Mouse (Mus musculus) forebrain, embryonic 14.5 days (tissue): ENCODE measurements around the gene Tvp23b. TPM values are rescaled to one million over a fixed set of nuclear protein-coding genes. Genes with fewer than 3 reads are reported as not detected.

Experiments
- ATAC-seq: fragments of 200-750 bp; cut with Nextera tagmentation; 2 replicates; pipeline ENCODE4 v1.8.0; 2017; ENCODE audit warnings: mild to moderate bottlenecking, moderate library complexity
- DNase-seq: peaks from one replicate; pipeline ENCODE4 v3.0.0-alpha.2; 2015; ENCODE audit warnings: low spot score
- H3K27ac ChIP-seq: fragments of 300-500 bp; sonication (generic); 2 replicates; pipeline ENCODE4 v1.5.1; 2014; ENCODE audit warnings: low read depth, mild to moderate bottlenecking, control low read depth, low read length, moderate library complexity
- H3K27me3 ChIP-seq: fragments of 300-500 bp; sonication (generic); replicated peaks from 2 replicates; pipeline ENCODE4 v1.6.1; 2014; ENCODE audit warnings: low read length, control low read depth, mixed read lengths; ENCODE audit not compliant: control insufficient read depth, insufficient read depth
- H3K36me3 ChIP-seq: fragments of 300-500 bp; sonication (generic); 2 replicates; pipeline ENCODE4 v1.6.1; 2014; ENCODE audit warnings: low read length, control low read depth; ENCODE audit not compliant: control insufficient read depth, insufficient read depth
- H3K4me1 ChIP-seq: fragments of 300-500 bp; sonication (generic); 2 replicates; pipeline ENCODE4 v1.6.1; 2014; ENCODE audit warnings: antibody characterized with exemption, low read length, control low read depth; ENCODE audit not compliant: control insufficient read depth, insufficient read depth
- H3K4me2 ChIP-seq: fragments of 300-500 bp; sonication (generic); 2 replicates; pipeline ENCODE4 v1.6.1; 2014; ENCODE audit warnings: mild to moderate bottlenecking, control low read depth, low read length
- H3K4me3 ChIP-seq: fragments of 300-500 bp; sonication (generic); 2 replicates; pipeline ENCODE4 v1.5.1; 2014; ENCODE audit warnings: low read depth, low read length, control low read depth
- H3K9ac ChIP-seq: fragments of 300-500 bp; sonication (generic); 2 replicates; pipeline ENCODE4 v1.6.1; 2014; ENCODE audit warnings: mild to moderate bottlenecking, low read length, control low read depth, moderate library complexity
- H3K9me3 ChIP-seq: fragments of 300-500 bp; sonication (generic); replicated peaks from 2 replicates; pipeline ENCODE4 v1.6.1; 2016; ENCODE audit warnings: low read length, control low read depth, mixed read lengths; ENCODE audit not compliant: control insufficient read depth
- WGBS: fragments of 180-500 bp; shearing (Covaris S2); extraction: QIAGEN DNeasy Blood & Tissue Kit; methylation state at CpG from one replicate; pipeline ENCODE4 v1.1.7; 2014; 5-methylcytosine and 5-hydroxymethylcytosine counted together
- polyA plus RNA-seq: library from polyadenylated mRNA; unstranded; fragments of >200 nt; fragmentation: Nextera tagmentation; extraction: Ambion mirVana; gene quantifications from 2 replicates; pipeline ENCODE4 v1.2.1, GENCODE M21; 2014

Gene Tvp23b
- polyA plus RNA-seq, 1 experiment from 2014 or later, result 55.7 TPM

DNA sequence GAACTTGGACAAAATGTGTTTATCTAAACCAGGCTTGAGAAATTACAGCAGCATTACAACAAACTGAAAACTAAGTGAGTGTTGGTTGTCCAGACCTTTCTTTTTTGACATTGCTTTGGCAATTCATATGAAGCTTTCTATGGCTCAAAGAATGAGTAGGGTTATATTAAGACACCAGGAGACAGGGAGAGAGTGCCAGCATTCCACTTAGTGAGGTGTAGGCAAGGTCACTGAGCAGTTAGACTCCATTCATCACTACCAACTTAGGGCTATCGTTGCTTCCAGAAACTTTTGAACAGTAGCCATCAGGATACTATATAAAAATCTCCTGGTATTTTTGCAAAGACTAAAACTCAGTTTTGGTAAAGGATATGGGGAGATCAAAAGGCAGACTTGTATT is 1.9 kb upstream of the Tvp23b start:
- 0 out of 2 replicates have a peak, but pooled peaks cover 2% of the 10 kb centered on the region for H3K36me3 ChIP-seq
- no peaks in the 10 kb centered on the region for H3K4me1 ChIP-seq
- H3K27me3 ChIP-seq, result no peaks in the 10 kb centered on the region
- H3K9ac ChIP-seq, result no peak overlapping the region
- H3K27ac ChIP-seq, result no peak overlapping the region
- no peaks in the 10 kb centered on the region for H3K9me3 ChIP-seq
- no peak overlapping the region for H3K4me2 ChIP-seq
- ATAC-seq (no peak), DNase-seq (no peak)
- 93% methylated on average over 1 of the region's 1 CpGs for WGBS
- no peak overlapping the region for H3K4me3 ChIP-seq

DNA sequence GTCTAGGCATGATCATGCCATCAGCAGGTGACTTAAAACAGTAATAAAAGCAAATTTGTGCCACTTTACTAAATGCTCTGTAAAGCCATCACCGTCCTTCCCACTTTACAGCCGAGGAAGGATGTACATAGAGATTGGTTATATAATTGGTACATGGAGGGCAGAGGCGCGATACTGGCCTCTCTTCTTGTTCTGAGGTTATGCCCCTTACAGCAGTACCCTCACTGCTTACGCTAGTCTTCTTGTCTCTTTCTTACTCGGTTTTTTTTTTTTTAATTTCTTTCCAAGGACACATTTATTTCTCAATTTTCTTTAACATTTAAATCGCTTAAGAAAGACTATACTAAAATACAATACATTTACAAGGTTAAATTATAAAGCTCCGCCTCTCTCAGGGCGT is 527 bp upstream of the Tvp23b start:
- 0 out of 2 replicates have a peak, but pooled peaks cover 3% of the 10 kb centered on the region for H3K36me3 ChIP-seq
- peak overlapping the region; percentile 68 for H3K4me2 ChIP-seq
- H3K9ac ChIP-seq, result peak overlapping the region; percentile 21; the same call in 1 of the 2 replicates
- H3K4me1 ChIP-seq, result no peaks in the 10 kb centered on the region
- 28% methylated on average over 9 of the region's 9 CpGs for WGBS
- no peak overlapping the region for H3K27ac ChIP-seq
- peak; percentile 5 for DNase-seq
- peak; percentile 21 for ATAC-seq
- H3K9me3 ChIP-seq, result no peaks in the 10 kb centered on the region
- H3K4me3 ChIP-seq, result peak overlapping the region; percentile 67
- H3K27me3 ChIP-seq, result no peaks in the 10 kb centered on the region

DNA sequence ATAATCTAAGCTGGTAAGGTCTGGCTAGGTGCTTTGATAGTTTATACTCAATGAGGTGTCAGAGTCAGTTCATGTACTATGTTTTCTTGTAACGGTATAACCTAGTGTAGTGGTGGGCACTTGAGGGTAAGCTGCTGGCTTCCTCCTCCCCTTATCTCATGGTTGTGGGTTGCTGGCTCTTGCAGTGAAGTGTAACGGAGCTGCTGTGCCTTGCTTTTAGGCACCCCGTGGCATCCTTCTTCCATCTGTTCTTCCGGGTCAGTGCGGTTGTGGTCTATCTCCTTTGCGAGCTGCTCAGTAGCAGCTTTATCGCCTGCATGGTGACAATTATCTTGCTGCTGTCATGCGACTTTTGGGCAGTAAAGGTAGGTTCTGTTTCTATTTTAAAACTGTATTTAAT is 4.2 kb downstream of the Tvp23b start:
- no peak overlapping the region for H3K4me3 ChIP-seq
- H3K27ac ChIP-seq, result no peak overlapping the region
- DNase-seq, result no peak
- no peaks in the 10 kb centered on the region for H3K4me1 ChIP-seq
- H3K27me3 ChIP-seq, result no peaks in the 10 kb centered on the region
- no peaks in the 10 kb centered on the region for H3K9me3 ChIP-seq
- 95% methylated on average over 8 of the region's 8 CpGs for WGBS
- no peak overlapping the region for H3K9ac ChIP-seq
- H3K36me3 ChIP-seq, result peaks cover 35% of the 10 kb centered on the region
- no peak overlapping the region for H3K4me2 ChIP-seq
- ATAC-seq, result no peak

DNA sequence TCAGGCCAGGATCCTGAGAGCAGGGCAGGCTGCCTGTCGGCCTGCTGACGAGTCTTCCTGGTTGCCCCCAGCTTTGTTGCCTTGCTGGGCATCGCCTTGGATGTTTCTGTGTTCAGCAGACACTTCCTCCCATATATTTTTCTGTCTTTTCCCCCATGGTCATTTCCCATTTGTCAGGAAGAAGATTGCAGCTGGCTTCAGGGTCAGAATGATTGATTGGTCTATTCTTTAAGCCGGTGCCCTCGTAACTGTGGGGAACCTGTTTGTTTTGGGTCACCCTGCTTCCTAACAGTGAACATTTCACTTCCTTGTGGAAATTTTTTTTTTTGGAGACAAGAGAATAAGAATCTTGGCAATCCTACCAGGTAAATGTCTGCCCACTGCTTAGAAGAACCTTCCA is 6.1 kb downstream of the Tvp23b start:
- H3K27me3 ChIP-seq, result no peaks in the 10 kb centered on the region
- H3K4me1 ChIP-seq, result no peaks in the 10 kb centered on the region
- no peak for DNase-seq
- no peak overlapping the region for H3K9ac ChIP-seq
- H3K27ac ChIP-seq, result no peak overlapping the region
- no peaks in the 10 kb centered on the region for H3K9me3 ChIP-seq
- peaks cover 44% of the 10 kb centered on the region for H3K36me3 ChIP-seq
- H3K4me3 ChIP-seq, result no peak overlapping the region
- no peak overlapping the region for H3K4me2 ChIP-seq
- ATAC-seq, result no peak
- WGBS, result 90% methylated on average over 5 of the region's 5 CpGs

DNA sequence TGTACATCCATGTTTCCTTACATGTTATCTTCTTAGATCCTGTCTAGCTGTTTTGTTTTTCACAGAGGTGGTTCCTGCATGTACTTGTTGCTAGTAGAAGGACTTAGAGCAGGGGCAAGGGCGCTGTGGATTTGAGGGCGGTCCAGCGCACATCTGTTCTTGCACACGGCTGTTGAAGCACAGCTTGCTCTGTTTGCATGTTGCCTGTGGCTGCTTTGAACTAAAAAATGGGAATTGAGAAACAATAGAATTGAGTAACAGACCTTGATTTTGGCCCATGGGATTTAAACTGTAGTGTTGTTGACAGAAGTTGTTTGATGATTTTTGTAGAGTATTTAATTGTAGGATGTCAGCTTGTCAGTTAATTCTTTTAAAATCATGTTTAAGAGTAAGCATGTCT is 11.5 kb downstream of the Tvp23b start:
- WGBS, result 86% methylated on average over 4 of the region's 4 CpGs
- Histone ChIP-seq H3K27ac (no peak overlapping the region), H3K27me3 (no peaks in the 10 kb centered on the region), H3K9me3 (no peaks in the 10 kb centered on the region), H3K4me1 (no peaks in the 10 kb centered on the region), H3K4me2 (no peak overlapping the region), H3K9ac (no peak overlapping the region), H3K36me3 (peaks cover 55% of the 10 kb centered on the region), H3K4me3 (no peak overlapping the region)
- DNase-seq (no peak), ATAC-seq (no peak)

DNA sequence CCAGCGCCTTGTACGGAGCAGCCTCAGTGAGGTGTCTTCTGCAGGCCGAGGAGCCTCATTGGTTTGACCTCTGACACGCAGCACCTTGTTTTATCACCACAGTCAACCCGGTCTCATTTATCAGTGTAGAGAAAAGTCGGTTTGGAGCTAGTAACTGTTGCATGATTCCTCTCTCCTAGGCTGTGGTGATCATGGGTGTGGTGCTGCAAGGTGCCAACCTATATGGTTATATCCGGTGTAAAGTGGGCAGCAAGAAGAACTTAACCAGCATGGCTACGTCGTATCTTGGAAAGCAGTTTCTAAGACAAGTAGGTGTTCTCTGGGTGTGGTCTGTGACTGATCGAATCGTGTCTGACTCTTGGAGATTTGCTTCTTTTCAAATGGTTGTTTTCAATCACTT is 12.5 kb downstream of the Tvp23b start:
- no peak overlapping the region for H3K4me3 ChIP-seq
- no peaks in the 10 kb centered on the region for H3K4me1 ChIP-seq
- H3K9ac ChIP-seq, result no peak overlapping the region
- H3K9me3 ChIP-seq, result no peaks in the 10 kb centered on the region
- H3K4me2 ChIP-seq, result no peak overlapping the region
- WGBS, result 93% methylated on average over 11 of the region's 11 CpGs
- no peak for DNase-seq
- H3K36me3 ChIP-seq, result peaks cover 49% of the 10 kb centered on the region
- ATAC-seq, result no peak
- H3K27me3 ChIP-seq, result no peaks in the 10 kb centered on the region
- H3K27ac ChIP-seq, result no peak overlapping the region

DNA sequence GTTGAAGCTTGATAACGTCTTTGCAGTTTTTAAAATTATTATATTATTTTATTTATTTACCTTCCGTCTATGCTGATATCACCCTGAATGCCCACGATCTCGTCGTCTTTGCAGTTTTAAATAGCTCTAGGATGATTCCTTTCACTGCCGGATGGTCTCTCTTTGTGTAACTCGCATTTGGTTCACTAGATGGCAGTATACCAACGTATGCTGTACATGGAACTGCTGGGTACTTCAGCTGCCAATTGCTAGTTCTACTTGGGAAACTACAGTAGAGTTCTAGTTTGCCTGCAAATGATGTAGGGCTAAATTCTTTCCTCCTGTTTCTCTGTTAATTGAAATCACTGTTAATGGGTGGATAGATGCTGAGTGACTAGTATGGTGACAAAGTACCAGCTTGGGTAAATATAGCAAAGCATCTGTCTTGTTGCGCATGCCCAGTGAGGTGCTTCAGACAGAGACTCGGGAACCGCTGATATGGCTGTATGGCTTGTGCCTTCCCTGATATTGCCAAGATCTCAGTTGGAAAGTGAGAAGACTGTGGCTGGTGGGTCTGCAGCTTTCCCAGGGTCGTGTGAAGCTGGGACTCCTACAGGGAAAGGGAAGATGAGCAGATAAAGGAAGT is 22.6 kb downstream of the Tvp23b start:
- Histone ChIP-seq H3K4me1 (no peaks in the 10 kb centered on the region), H3K36me3 (no peaks in the 10 kb centered on the region), H3K9me3 (no peaks in the 10 kb centered on the region), H3K27ac (no peak overlapping the region), H3K9ac (no peak overlapping the region), H3K27me3 (no peaks in the 10 kb centered on the region), H3K4me3 (no peak overlapping the region), H3K4me2 (no peak overlapping the region)
- peak; percentile 69; the same call in 1 of the 2 replicates for ATAC-seq
- 39% methylated on average over 12 of the region's 12 CpGs for WGBS
- peak; percentile 93 for DNase-seq

DNA sequence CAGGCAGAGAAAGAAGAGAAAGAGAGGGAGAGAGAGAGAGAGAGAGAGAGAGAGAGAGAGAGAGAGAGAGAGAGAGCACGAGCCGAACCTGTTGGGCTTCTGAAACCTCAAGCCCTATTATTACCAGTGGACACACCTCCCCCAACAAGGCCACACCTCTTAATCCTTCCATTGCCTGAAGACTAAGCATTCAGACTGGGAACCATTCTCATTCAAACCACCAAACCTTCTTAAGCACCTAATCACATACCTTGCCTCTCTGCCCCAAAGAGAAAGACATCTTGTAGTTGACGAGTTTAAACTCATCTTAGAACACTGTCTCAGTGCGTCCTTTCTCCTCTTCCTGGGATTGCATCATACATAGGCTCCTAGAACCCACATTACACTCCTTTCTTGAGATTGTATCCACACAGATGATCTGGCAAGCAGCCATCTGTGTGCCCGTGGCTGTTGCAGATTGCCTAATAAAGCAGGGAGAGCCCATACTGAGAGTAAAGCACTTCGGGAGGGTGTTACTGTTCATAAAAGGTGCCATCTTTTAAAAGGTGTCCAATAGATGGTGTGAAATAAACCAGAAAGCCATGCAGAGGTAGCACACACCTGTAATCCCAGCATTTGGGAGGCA is 24.7 kb downstream of the Tvp23b start:
- no peaks in the 10 kb centered on the region for H3K36me3 ChIP-seq

DNA sequence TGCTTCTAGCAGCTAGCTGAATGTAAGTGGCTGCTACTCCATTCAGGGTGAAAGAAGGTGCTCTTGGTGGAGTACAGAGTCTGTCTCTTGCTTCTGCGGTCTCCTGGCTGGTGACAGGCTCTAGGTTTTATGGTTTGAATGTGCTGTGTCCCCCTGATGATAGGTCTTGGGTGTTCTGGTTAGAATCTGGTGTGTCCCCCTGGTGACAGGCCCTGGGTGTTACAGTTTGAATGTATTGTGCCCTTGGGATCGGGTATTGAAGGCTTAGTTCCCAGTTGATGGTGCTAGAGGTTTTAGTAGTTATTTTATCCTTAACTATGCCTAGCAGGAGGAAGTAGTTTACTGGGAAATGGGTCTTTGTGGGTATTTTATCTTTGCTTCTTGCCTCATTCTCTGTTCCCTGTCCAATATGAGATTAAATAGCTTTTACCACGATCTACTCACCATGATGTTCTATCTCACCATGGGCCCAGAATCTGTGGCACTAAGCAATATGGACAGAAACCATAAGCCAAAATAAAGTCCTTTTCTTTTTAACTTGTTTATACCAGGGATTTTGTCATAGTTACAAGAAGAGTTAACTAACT is 30.6 kb downstream of the Tvp23b start:
- DNase-seq (no peak), ATAC-seq (no peak)
- H3K4me3 ChIP-seq, result no peak overlapping the region
- WGBS, result 79% methylated on average over 3 of the region's 3 CpGs
- no peaks in the 10 kb centered on the region for H3K9me3 ChIP-seq
- H3K36me3 ChIP-seq, result no peaks in the 10 kb centered on the region
- no peak overlapping the region for H3K27ac ChIP-seq
- H3K27me3 ChIP-seq, result no peaks in the 10 kb centered on the region
- no peak overlapping the region for H3K4me2 ChIP-seq
- peaks cover 2% of the 10 kb centered on the region; the same call in 1 of the 2 replicates for H3K4me1 ChIP-seq
- H3K9ac ChIP-seq, result no peak overlapping the region

More for the DNA sequence above, 24.7 kb downstream of the Tvp23b start:
- Histone ChIP-seq H3K4me1 (no peaks in the 10 kb centered on the region), H3K27ac (no peak overlapping the region), H3K27me3 (no peaks in the 10 kb centered on the region), H3K9ac (no peak overlapping the region), H3K4me3 (no peak overlapping the region), H3K4me2 (no peak overlapping the region), H3K9me3 (no peaks in the 10 kb centered on the region)
- WGBS, result 43% methylated on average over 6 of the region's 6 CpGs
- DNase-seq, result no peak
- no peak for ATAC-seq
